Mouse (Mus musculus): ENCODE results near the gene Sptbn1. TPM values are rescaled to one million over a fixed set of nuclear protein-coding genes. Genes with fewer than 3 reads are reported as not detected.

Sptbn1 gene
- polyA plus RNA-seq, 1 experiment from 2014 or later = 185 TPM

- no peak for ATAC-seq
- Histone ChIP-seq H3K27me3 (ENCODE audit: control insufficient read depth, insufficient read depth, low read depth, low read length) (no peaks in the 10 kb centered on the region), H3K4me2 (ENCODE audit: low read length) (no peak overlapping the region), H3K27ac (ENCODE audit: low read length) (no peak overlapping the region), H3K36me3 (ENCODE audit: control insufficient read depth, insufficient read depth, low read length) (no peaks in the 10 kb centered on the region), H3K9ac (ENCODE audit: low read depth, low read length) (no peak overlapping the region), H3K4me1 (ENCODE audit: control insufficient read depth, insufficient read depth, low read length) (peaks cover 11% of the 10 kb centered on the region), H3K9me3 (replicated peaks; ENCODE audit: control insufficient read depth, low read length, poor library complexity, severe bottlenecking) (no peaks in the 10 kb centered on the region), H3K4me3 (ENCODE audit: low read depth, low read length) (no peak overlapping the region)
- WGBS = 92% methylated on average over 3 of the region's 3 CpGs
Observed at GRCm38 (mm10) chr11:30195756-30196155, 72.2 kb downstream of the Sptbn1 start.

- Histone ChIP-seq H3K9ac (ENCODE audit: low read depth, low read length) (no peak overlapping the region), H3K4me1 (ENCODE audit: control insufficient read depth, insufficient read depth, low read length) (peaks cover 11% of the 10 kb centered on the region)
- no peak for ATAC-seq
Observed at GRCm38 (mm10) chr11:30194800-30195199, 73.2 kb downstream of the Sptbn1 start.

GRCm38 (mm10) chr11:30190959-30191358 lies 77.0 kb downstream of the Sptbn1 start:
- Histone ChIP-seq H3K27ac (ENCODE audit: low read length) (no peak overlapping the region), H3K27me3 (ENCODE audit: control insufficient read depth, insufficient read depth, low read depth, low read length) (no peaks in the 10 kb centered on the region), H3K36me3 (ENCODE audit: control insufficient read depth, insufficient read depth, low read length) (no peaks in the 10 kb centered on the region), H3K4me2 (ENCODE audit: low read length) (no peak overlapping the region), H3K4me3 (ENCODE audit: low read depth, low read length) (no peak overlapping the region), H3K4me1 (ENCODE audit: control insufficient read depth, insufficient read depth, low read length) (peaks cover 9% of the 10 kb centered on the region), H3K9me3 (replicated peaks; ENCODE audit: control insufficient read depth, low read length, poor library complexity, severe bottlenecking) (no peaks in the 10 kb centered on the region), H3K9ac (ENCODE audit: low read depth, low read length) (no peak overlapping the region)
- ATAC-seq = no peak
- WGBS = 93% methylated on average over 4 of the region's 4 CpGs

More at GRCm38 (mm10) chr11:30194800-30195199, 73.2 kb downstream of the Sptbn1 start:
- WGBS = 86% methylated on average over 1 of the region's 1 CpGs
- Histone ChIP-seq H3K9me3 (replicated peaks; ENCODE audit: control insufficient read depth, low read length, poor library complexity, severe bottlenecking) (no peaks in the 10 kb centered on the region), H3K27me3 (ENCODE audit: control insufficient read depth, insufficient read depth, low read depth, low read length) (no peaks in the 10 kb centered on the region), H3K4me3 (ENCODE audit: low read depth, low read length) (no peak overlapping the region), H3K36me3 (ENCODE audit: control insufficient read depth, insufficient read depth, low read length) (no peaks in the 10 kb centered on the region), H3K27ac (ENCODE audit: low read length) (no peak overlapping the region), H3K4me2 (ENCODE audit: low read length) (no peak overlapping the region)

- no peak overlapping the region for H3K27ac ChIP-seq (ENCODE audit: low read length)
- no peak overlapping the region for H3K9ac ChIP-seq (ENCODE audit: low read depth, low read length)
- H3K36me3 ChIP-seq (ENCODE audit: control insufficient read depth, insufficient read depth, low read length) = no peaks in the 10 kb centered on the region
- peaks cover 14% of the 10 kb centered on the region for H3K4me1 ChIP-seq (ENCODE audit: control insufficient read depth, insufficient read depth, low read length)
- no peak for ATAC-seq
- no peaks in the 10 kb centered on the region for H3K9me3 ChIP-seq (replicated peaks; ENCODE audit: control insufficient read depth, low read length, poor library complexity, severe bottlenecking)
- no peaks in the 10 kb centered on the region for H3K27me3 ChIP-seq (ENCODE audit: control insufficient read depth, insufficient read depth, low read depth, low read length)
- no peak overlapping the region for H3K4me3 ChIP-seq (ENCODE audit: low read depth, low read length)
- WGBS = 95% methylated on average over 3 of the region's 3 CpGs
- no peak overlapping the region for H3K4me2 ChIP-seq (ENCODE audit: low read length)
Observed at GRCm38 (mm10) chr11:30190119-30190518, 77.9 kb downstream of the Sptbn1 start.

GRCm38 (mm10) chr11:30186902-30187470 lies 81.0 kb downstream of the Sptbn1 start:
- H3K9me3 ChIP-seq (replicated peaks; ENCODE audit: control insufficient read depth, low read length, poor library complexity, severe bottlenecking) = no peaks in the 10 kb centered on the region
- no peaks in the 10 kb centered on the region for H3K27me3 ChIP-seq (ENCODE audit: control insufficient read depth, insufficient read depth, low read depth, low read length)
- no peak overlapping the region for H3K9ac ChIP-seq (ENCODE audit: low read depth, low read length)
- 58% methylated on average over 4 of the region's 4 CpGs for WGBS
- H3K4me1 ChIP-seq (ENCODE audit: control insufficient read depth, insufficient read depth, low read length) = peaks cover 14% of the 10 kb centered on the region
- H3K27ac ChIP-seq (ENCODE audit: low read length) = no peak overlapping the region
- H3K36me3 ChIP-seq (ENCODE audit: control insufficient read depth, insufficient read depth, low read length) = no peaks in the 10 kb centered on the region
- no peak for ATAC-seq
- H3K4me2 ChIP-seq (ENCODE audit: low read length) = no peak overlapping the region
- no peak overlapping the region for H3K4me3 ChIP-seq (ENCODE audit: low read depth, low read length)

GRCm38 (mm10) chr11:30184527-30184926 lies 83.4 kb downstream of the Sptbn1 start:
- Histone ChIP-seq H3K4me3 (ENCODE audit: low read depth, low read length) (no peak overlapping the region), H3K36me3 (ENCODE audit: control insufficient read depth, insufficient read depth, low read length) (no peaks in the 10 kb centered on the region), H3K9ac (ENCODE audit: low read depth, low read length) (no peak overlapping the region), H3K4me2 (ENCODE audit: low read length) (no peak overlapping the region), H3K4me1 (ENCODE audit: control insufficient read depth, insufficient read depth, low read length) (peaks cover 14% of the 10 kb centered on the region), H3K9me3 (replicated peaks; ENCODE audit: control insufficient read depth, low read length, poor library complexity, severe bottlenecking) (no peaks in the 10 kb centered on the region), H3K27me3 (ENCODE audit: control insufficient read depth, insufficient read depth, low read depth, low read length) (no peaks in the 10 kb centered on the region), H3K27ac (ENCODE audit: low read length) (no peak overlapping the region)
- ATAC-seq = no peak
- WGBS = 82% methylated on average over 2 of the region's 2 CpGs

- no peak for ATAC-seq
- Histone ChIP-seq H3K4me1 (ENCODE audit: control insufficient read depth, insufficient read depth, low read length) (peaks cover 14% of the 10 kb centered on the region), H3K9ac (ENCODE audit: low read depth, low read length) (no peak overlapping the region), H3K9me3 (replicated peaks; ENCODE audit: control insufficient read depth, low read length, poor library complexity, severe bottlenecking) (no peaks in the 10 kb centered on the region), H3K4me3 (ENCODE audit: low read depth, low read length) (no peak overlapping the region), H3K36me3 (ENCODE audit: control insufficient read depth, insufficient read depth, low read length) (no peaks in the 10 kb centered on the region), H3K27ac (ENCODE audit: low read length) (no peak overlapping the region), H3K27me3 (ENCODE audit: control insufficient read depth, insufficient read depth, low read depth, low read length) (no peaks in the 10 kb centered on the region), H3K4me2 (ENCODE audit: low read length) (no peak overlapping the region)
- WGBS = 92% methylated on average over 8 of the region's 8 CpGs
Observed at GRCm38 (mm10) chr11:30182716-30183411, 85.1 kb downstream of the Sptbn1 start.

- WGBS = 97% methylated on average over 2 of the region's 2 CpGs
- H3K36me3 ChIP-seq (ENCODE audit: control insufficient read depth, insufficient read depth, low read length) = no peaks in the 10 kb centered on the region
- ATAC-seq = no peak
Observed at GRCm38 (mm10) chr11:30178193-30178592, 89.8 kb downstream of the Sptbn1 start.

GRCm38 (mm10) chr11:30177145-30177840 lies 90.7 kb downstream of the Sptbn1 start:
- no peak for ATAC-seq
- no peaks in the 10 kb centered on the region for H3K27me3 ChIP-seq (ENCODE audit: control insufficient read depth, insufficient read depth, low read depth, low read length)
- H3K4me3 ChIP-seq (ENCODE audit: low read depth, low read length) = no peak overlapping the region
- H3K9ac ChIP-seq (ENCODE audit: low read depth, low read length) = no peak overlapping the region
- no peak overlapping the region for H3K27ac ChIP-seq (ENCODE audit: low read length)
- no peak overlapping the region for H3K4me2 ChIP-seq (ENCODE audit: low read length)
- H3K9me3 ChIP-seq (replicated peaks; ENCODE audit: control insufficient read depth, low read length, poor library complexity, severe bottlenecking) = no peaks in the 10 kb centered on the region
- no peaks in the 10 kb centered on the region for H3K36me3 ChIP-seq (ENCODE audit: control insufficient read depth, insufficient read depth, low read length)
- H3K4me1 ChIP-seq (ENCODE audit: control insufficient read depth, insufficient read depth, low read length) = peaks cover 5% of the 10 kb centered on the region; the same call in 1 of the 2 replicates
- WGBS = 41% methylated on average over 5 of the region's 5 CpGs

More at GRCm38 (mm10) chr11:30178193-30178592, 89.8 kb downstream of the Sptbn1 start:
- Histone ChIP-seq H3K9ac (ENCODE audit: low read depth, low read length) (no peak overlapping the region), H3K27me3 (ENCODE audit: control insufficient read depth, insufficient read depth, low read depth, low read length) (no peaks in the 10 kb centered on the region), H3K4me2 (ENCODE audit: low read length) (no peak overlapping the region), H3K9me3 (replicated peaks; ENCODE audit: control insufficient read depth, low read length, poor library complexity, severe bottlenecking) (no peaks in the 10 kb centered on the region), H3K27ac (ENCODE audit: low read length) (no peak overlapping the region), H3K4me3 (ENCODE audit: low read depth, low read length) (no peak overlapping the region), H3K4me1 (ENCODE audit: control insufficient read depth, insufficient read depth, low read length) (peaks cover 5% of the 10 kb centered on the region; the same call in 1 of the 2 replicates)

All from midbrain, embryonic 16.5 days (tissue).